Mouse (Mus musculus) midbrain, postnatal 0 days (tissue): ENCODE results near the gene Mcf2l. TPM values are rescaled to one million over a fixed set of nuclear protein-coding genes. Genes with fewer than 3 reads are reported as not detected.

ENCODE experiments used
- ATAC-seq: fragments of 200-750 bp; cut with Nextera tagmentation; 2 replicates; pipeline ENCODE4 v1.8.0; 2017; ENCODE audit warnings: moderate number of reproducible peaks, mild to moderate bottlenecking, moderate TSS enrichment, moderate library complexity; ENCODE audit not compliant: low FRiP score
- DNase-seq: peaks from one replicate; pipeline ENCODE4 v3.0.0-alpha.2; 2015; ENCODE audit warnings: low spot score
- H3K27ac ChIP-seq: fragments of 300-500 bp; sonication (generic); 2 replicates; pipeline ENCODE4 v1.5.1; 2014; ENCODE audit warnings: low read depth, mild to moderate bottlenecking, low read length, mixed read lengths
- H3K27me3 ChIP-seq: fragments of 300-500 bp; sonication (generic); 2 replicates; pipeline ENCODE4 v1.6.1; 2014; ENCODE audit warnings: low read length, control low read depth, mixed read lengths; ENCODE audit not compliant: insufficient read depth
- H3K36me3 ChIP-seq: fragments of 300-500 bp; sonication (generic); 2 replicates; pipeline ENCODE4 v1.6.1; 2014; ENCODE audit warnings: low read length, control low read depth, mixed read lengths; ENCODE audit not compliant: insufficient read depth
- H3K4me1 ChIP-seq: fragments of 300-500 bp; sonication (generic); 2 replicates; pipeline ENCODE4 v1.6.1; 2014; ENCODE audit warnings: mild to moderate bottlenecking, control low read depth, antibody characterized with exemption, low read length, mixed read lengths; ENCODE audit not compliant: insufficient read depth
- H3K4me2 ChIP-seq: fragments of 300-500 bp; sonication (generic); 2 replicates; pipeline ENCODE4 v1.6.1; 2014; ENCODE audit warnings: low read depth, mild to moderate bottlenecking, low read length, mixed read lengths; ENCODE audit not compliant: poor library complexity, severe bottlenecking
- H3K4me3 ChIP-seq: fragments of 300-500 bp; sonication (generic); 2 replicates; pipeline ENCODE4 v1.5.1; 2014; ENCODE audit warnings: low read depth, mild to moderate bottlenecking, low read length, moderate library complexity
- H3K9ac ChIP-seq: fragments of 300-500 bp; sonication (generic); replicated peaks from 2 replicates; pipeline ENCODE4 v1.6.1; 2014; ENCODE audit warnings: mild to moderate bottlenecking, low read length, moderate library complexity, mixed read lengths; ENCODE audit not compliant: poor library complexity, severe bottlenecking
- H3K9me3 ChIP-seq: fragments of 300-500 bp; sonication (generic); 2 replicates; pipeline ENCODE4 v1.6.1; 2016; ENCODE audit warnings: low read length, control low read depth
- CTCF ChIP-seq: IDR thresholded peaks from 2 replicates; pipeline ENCODE4 v1.5.1; 2016; ENCODE audit warnings: antibody characterized with exemption, mild to moderate bottlenecking
- WGBS: fragments of 180-500 bp; shearing (Covaris S2); extraction: QIAGEN DNeasy Blood & Tissue Kit; methylation state at CpG from one replicate; pipeline ENCODE4 v1.1.7; 2014; 5-methylcytosine and 5-hydroxymethylcytosine counted together
- microRNA-seq: library from miRNA; unstranded; fragments of <30 nt; microRNA quantifications from one replicate; pipeline ENCODE4, GENCODE M21; 2016; ENCODE audit warnings: borderline number of aligned reads
- polyA plus RNA-seq: library from polyadenylated mRNA; unstranded; fragments of >200 nt; fragmentation: Nextera tagmentation; extraction: Ambion mirVana; gene quantifications from 2 replicates; pipeline ENCODE4 v1.2.1, GENCODE M21; 2015
- total RNA-seq: library from RNA; depleted of rRNA; stranded (reverse); fragments of >200 nt; gene quantifications from 2 replicates; pipeline ENCODE4 v1.2.3, GENCODE M21; 2014; rRNA removed

The Mcf2l gene
- total and polyA plus RNA-seq, 2 experiments from 2014 or later: 136 to 391 TPM

GRCm38 (mm10) chr8:13041459-13041858, 167.9 kb downstream of the Mcf2l start:
- Histone ChIP-seq H3K4me2 (no peak overlapping the region), H3K4me3 (no peak overlapping the region), H3K27ac (no peak overlapping the region), H3K9me3 (no peaks in the 10 kb centered on the region), H3K4me1 (no peaks in the 10 kb centered on the region), H3K9ac (no peak overlapping the region), H3K36me3 (no peaks in the 10 kb centered on the region), H3K27me3 (no peaks in the 10 kb centered on the region)
- TF ChIP-seq CTCF: no peak
- WGBS: 84% methylated on average over 4 of the region's 4 CpGs
- DNase-seq (no peak), ATAC-seq (no peak)

- no peaks in the 10 kb centered on the region for H3K36me3 ChIP-seq
- no peak overlapping the region for H3K9ac ChIP-seq
- H3K4me2 ChIP-seq: no peak overlapping the region
- H3K4me3 ChIP-seq: no peak overlapping the region
- no peaks in the 10 kb centered on the region for H3K9me3 ChIP-seq
- TF ChIP-seq CTCF: no peak
- WGBS: 49% methylated on average over 5 of the region's 5 CpGs
- ATAC-seq (no peak), DNase-seq (peak; percentile 54)
- H3K27me3 ChIP-seq: no peaks in the 10 kb centered on the region
- H3K27ac ChIP-seq: no peak overlapping the region
- no peaks in the 10 kb centered on the region for H3K4me1 ChIP-seq
Measured at GRCm38 (mm10) chr8:13047652-13048051, 174.0 kb downstream of the Mcf2l start.

GRCm38 (mm10) chr8:13050550-13050949, 176.9 kb downstream of the Mcf2l start:
- 67% methylated on average over 10 of the region's 10 CpGs for WGBS
- H3K27ac ChIP-seq: no peak overlapping the region
- H3K4me3 ChIP-seq: no peak overlapping the region
- DNase-seq (no peak), ATAC-seq (no peak)
- no peak overlapping the region for H3K9ac ChIP-seq
- H3K36me3 ChIP-seq: no peaks in the 10 kb centered on the region
- no peaks in the 10 kb centered on the region for H3K4me1 ChIP-seq
- no peaks in the 10 kb centered on the region for H3K27me3 ChIP-seq
- H3K9me3 ChIP-seq: no peaks in the 10 kb centered on the region
- H3K4me2 ChIP-seq: no peak overlapping the region
- TF ChIP-seq CTCF: no peak

- 88% methylated on average over 4 of the region's 4 CpGs for WGBS
- H3K27ac ChIP-seq: no peak overlapping the region
- H3K9ac ChIP-seq: no peak overlapping the region
- ATAC-seq (no peak), DNase-seq (no peak)
- H3K4me2 ChIP-seq: no peak overlapping the region
- H3K4me1 ChIP-seq: no peaks in the 10 kb centered on the region
- no peaks in the 10 kb centered on the region for H3K36me3 ChIP-seq
- H3K27me3 ChIP-seq: no peaks in the 10 kb centered on the region
- H3K4me3 ChIP-seq: no peak overlapping the region
- TF ChIP-seq CTCF: no peak
- H3K9me3 ChIP-seq: no peaks in the 10 kb centered on the region
Measured at GRCm38 (mm10) chr8:13057351-13057750, 183.7 kb downstream of the Mcf2l start.

GRCm38 (mm10) chr8:13060441-13061150, 187.0 kb downstream of the Mcf2l start, which contains the start of gene Proz:
Gene Proz, plus strand, starts transcription at chr8:13060914.
- no peaks in the 10 kb centered on the region for H3K4me1 ChIP-seq
- no peak for TF ChIP-seq CTCF
- H3K4me3 ChIP-seq: no peak within 1 kb of the TSS
- H3K36me3 ChIP-seq: no peaks in the 10 kb centered on the region
- no peaks in the 10 kb centered on the region for H3K9me3 ChIP-seq
- H3K27ac ChIP-seq: no peak within 1 kb of the TSS
- DNase-seq: no peak
- WGBS: 83% methylated on average over 17 of the region's 17 CpGs
- ATAC-seq: no peak
- H3K9ac ChIP-seq: no peak within 1 kb of the TSS
- no peak within 1 kb of the TSS for H3K4me2 ChIP-seq
- H3K27me3 ChIP-seq: no peaks in the 10 kb centered on the region

GRCm38 (mm10) chr8:13063112-13063511, 189.5 kb downstream of the Mcf2l start:
- no peaks in the 10 kb centered on the region for H3K36me3 ChIP-seq
- DNase-seq: no peak
- no peak overlapping the region for H3K4me3 ChIP-seq
- H3K4me2 ChIP-seq: no peak overlapping the region
- no peaks in the 10 kb centered on the region for H3K4me1 ChIP-seq
- ATAC-seq: no peak
- no peak overlapping the region for H3K9ac ChIP-seq
- H3K27ac ChIP-seq: no peak overlapping the region
- no peak for TF ChIP-seq CTCF
- H3K27me3 ChIP-seq: no peaks in the 10 kb centered on the region
- no peaks in the 10 kb centered on the region for H3K9me3 ChIP-seq
- 79% methylated on average over 16 of the region's 16 CpGs for WGBS

Small RNA genes lying within 50 kb of the gene (microRNA-seq; reads per million reads assigned to microRNA genes)
- gene Gm38671: 2.0 reads per million

Other genes with a start within 250 kb of the Mcf2l start
- gene Tubgcp3, start 201.6 kb upstream of the Mcf2l start, total RNA-seq: 36.1 and 41.7 TPM in 2 replicates
- 26.0 and 26.8 TPM in 2 replicates for gene Tubgcp3, start 201.6 kb upstream of the Mcf2l start, polyA plus RNA-seq
- gene Atp11a, start 116.8 kb upstream of the Mcf2l start, total RNA-seq: 43.8 and 45.9 TPM in 2 replicates
- 10.3 and 13.8 TPM in 2 replicates for gene Atp11a, start 116.8 kb upstream of the Mcf2l start, polyA plus RNA-seq
- not detected in 2 replicates for gene F7, start 152.2 kb downstream of the Mcf2l start, total RNA-seq
- gene F7, start 152.2 kb downstream of the Mcf2l start, polyA plus RNA-seq: 0.07 and 0.09 TPM in 2 replicates
- gene F10, start 163.5 kb downstream of the Mcf2l start, total RNA-seq: 0.33 TPM in 1 of 2 replicates, not detected in the other
- gene F10, start 163.5 kb downstream of the Mcf2l start, polyA plus RNA-seq: 0.21 TPM in 1 of 2 replicates, not detected in the other
- not detected in 2 replicates for gene Proz, start 187.1 kb downstream of the Mcf2l start, total RNA-seq
- gene Proz, start 187.1 kb downstream of the Mcf2l start, polyA plus RNA-seq: 0.80 and 0.89 TPM in 2 replicates
- 32.2 and 32.7 TPM in 2 replicates for gene Pcid2, start 231.7 kb downstream of the Mcf2l start, total RNA-seq
- gene Pcid2, start 231.7 kb downstream of the Mcf2l start, polyA plus RNA-seq: 26.8 and 29.0 TPM in 2 replicates
- 100 and 106 TPM in 2 replicates for gene Cul4a, start 231.8 kb downstream of the Mcf2l start, total RNA-seq
- 57.3 and 59.3 TPM in 2 replicates for gene Cul4a, start 231.8 kb downstream of the Mcf2l start, polyA plus RNA-seq